Mouse (Mus musculus) intestine, postnatal 0 days (tissue): ENCODE measurements around the gene Fermt2. TPM values are rescaled to one million over a fixed set of nuclear protein-coding genes. Genes with fewer than 3 reads are reported as not detected.

Experiments used
- ATAC-seq: fragments of 200-750 bp; cut with Nextera tagmentation; 2 replicates; pipeline ENCODE4 v1.8.0; 2017; ENCODE audit warnings: mild to moderate bottlenecking, moderate TSS enrichment, moderate library complexity
- H3K27ac ChIP-seq: fragments of 300-500 bp; sonication (generic); 2 replicates; pipeline ENCODE4 v1.5.1; 2014; ENCODE audit warnings: mild to moderate bottlenecking, low read depth, low read length, moderate library complexity
- H3K27me3 ChIP-seq: fragments of 300-500 bp; sonication (generic); replicated peaks from 2 replicates; pipeline ENCODE4 v1.6.1; 2014; ENCODE audit warnings: low read length, mixed read lengths; ENCODE audit not compliant: control insufficient read depth, insufficient read depth
- H3K36me3 ChIP-seq: fragments of 300-500 bp; sonication (generic); 2 replicates; pipeline ENCODE4 v1.6.1; 2014; ENCODE audit warnings: mild to moderate bottlenecking, moderate library complexity; ENCODE audit not compliant: control insufficient read depth, insufficient read depth
- H3K4me1 ChIP-seq: fragments of 300-500 bp; sonication (generic); replicated peaks from 2 replicates; pipeline ENCODE4 v1.6.1; 2014; ENCODE audit warnings: antibody characterized with exemption, low read length, mixed read lengths; ENCODE audit not compliant: control insufficient read depth, insufficient read depth
- H3K4me2 ChIP-seq: fragments of 300-500 bp; sonication (generic); replicated peaks from 2 replicates; pipeline ENCODE4 v1.6.1; 2014; ENCODE audit warnings: low read depth, mild to moderate bottlenecking, moderate library complexity
- H3K4me3 ChIP-seq: fragments of 300-500 bp; sonication (generic); 2 replicates; pipeline ENCODE4 v1.5.1; 2014; ENCODE audit warnings: low read depth, low read length
- H3K9ac ChIP-seq: fragments of 300-500 bp; sonication (generic); 2 replicates; pipeline ENCODE4 v1.6.1; 2014; ENCODE audit warnings: mild to moderate bottlenecking, low read depth, low read length
- H3K9me3 ChIP-seq: fragments of 300-500 bp; sonication (generic); 2 replicates; pipeline ENCODE4 v1.6.1; 2016; ENCODE audit warnings: mixed run types; ENCODE audit not compliant: control insufficient read depth
- CTCF ChIP-seq: sonication (generic); IDR thresholded peaks from 2 replicates; pipeline ENCODE4 v1.5.1; 2016; ENCODE audit warnings: low read depth, mild to moderate bottlenecking, control low read depth, antibody characterized with exemption, moderate library complexity
- WGBS: fragments of 180-500 bp; shearing (Covaris S2); extraction: QIAGEN DNeasy Blood & Tissue Kit; methylation state at CpG from one replicate; pipeline ENCODE4 v1.1.7; 2014; 5-methylcytosine and 5-hydroxymethylcytosine counted together
- polyA plus RNA-seq: library from polyadenylated mRNA; unstranded; fragments of >200 nt; fragmentation: Nextera tagmentation; extraction: Ambion mirVana; gene quantifications from 2 replicates; pipeline ENCODE4 v1.2.1, GENCODE M21; 2015

Gene Fermt2
- polyA plus RNA-seq, 1 experiment from 2014 or later: 138 TPM

- Histone ChIP-seq H3K4me2 (no peak overlapping the region), H3K4me1 (no peaks in the 10 kb centered on the region), H3K9ac (no peak overlapping the region), H3K36me3 (no peaks in the 10 kb centered on the region), H3K9me3 (no peaks in the 10 kb centered on the region), H3K27me3 (no peaks in the 10 kb centered on the region), H3K4me3 (no peak overlapping the region), H3K27ac (no peak overlapping the region)
- ATAC-seq: no peak
- peak; percentile 63 for TF ChIP-seq CTCF
- WGBS: 79% methylated on average over 3 of the region's 3 CpGs
Observed at GRCm38 (mm10) chr14:45548118-45548517, 18.2 kb upstream of the Fermt2 start.

GRCm38 (mm10) chr14:45544905-45545304 is 15.0 kb upstream of the Fermt2 start:
- H3K4me3 ChIP-seq: no peak overlapping the region
- H3K27me3 ChIP-seq: no peaks in the 10 kb centered on the region
- WGBS: 82% methylated on average over 7 of the region's 7 CpGs
- H3K27ac ChIP-seq: no peak overlapping the region
- no peak overlapping the region for H3K9ac ChIP-seq
- no peak for TF ChIP-seq CTCF
- no peaks in the 10 kb centered on the region for H3K9me3 ChIP-seq
- H3K36me3 ChIP-seq: no peaks in the 10 kb centered on the region
- no peak overlapping the region for H3K4me2 ChIP-seq
- no peak for ATAC-seq
- no peaks in the 10 kb centered on the region for H3K4me1 ChIP-seq

- H3K9me3 ChIP-seq: no peaks in the 10 kb centered on the region
- H3K4me3 ChIP-seq: no peak overlapping the region
- no peak overlapping the region for H3K4me2 ChIP-seq
- ATAC-seq: no peak
- H3K9ac ChIP-seq: no peak overlapping the region
- no peaks in the 10 kb centered on the region for H3K36me3 ChIP-seq
- H3K27me3 ChIP-seq: no peaks in the 10 kb centered on the region
- no peak for TF ChIP-seq CTCF
- H3K4me1 ChIP-seq: no peaks in the 10 kb centered on the region
- WGBS: 62% methylated on average over 5 of the region's 6 CpGs
- no peak overlapping the region for H3K27ac ChIP-seq
Observed at GRCm38 (mm10) chr14:45544026-45544425, 14.1 kb upstream of the Fermt2 start.

GRCm38 (mm10) chr14:45539659-45540468 is 9.9 kb upstream of the Fermt2 start:
- H3K4me1 ChIP-seq: no peaks in the 10 kb centered on the region
- peak overlapping the region; percentile 35; the same call in 1 of the 2 replicates for H3K27ac ChIP-seq
- H3K27me3 ChIP-seq: no peaks in the 10 kb centered on the region
- WGBS: 34% methylated on average over 12 of the region's 12 CpGs
- no peaks in the 10 kb centered on the region for H3K36me3 ChIP-seq
- H3K9me3 ChIP-seq: no peaks in the 10 kb centered on the region
- H3K4me2 ChIP-seq: no peak overlapping the region
- peak; percentile 91 for TF ChIP-seq CTCF
- ATAC-seq: peak; percentile 36; the same call in 1 of the 2 replicates
- H3K9ac ChIP-seq: no peak overlapping the region
- H3K4me3 ChIP-seq: no peak overlapping the region

- peak overlapping the region; percentile 87 for H3K9ac ChIP-seq
- H3K4me1 ChIP-seq: no peaks in the 10 kb centered on the region
- no peaks in the 10 kb centered on the region; the same call in 1 of the 2 replicates for H3K36me3 ChIP-seq
- H3K4me2 ChIP-seq: peak overlapping the region; percentile 84
- no peak; the same call in none of the 2 replicates for ATAC-seq
- peak overlapping the region; percentile 75 for H3K4me3 ChIP-seq
- H3K27me3 ChIP-seq: 0 out of 2 replicates have a peak, but pooled peaks cover 5% of the 10 kb centered on the region
- H3K9me3 ChIP-seq: no peaks in the 10 kb centered on the region
- 2% methylated on average over 37 of the region's 37 CpGs for WGBS
- H3K27ac ChIP-seq: peak overlapping the region; percentile 94
- TF ChIP-seq CTCF: no peak
Observed at GRCm38 (mm10) chr14:45530364-45531345, 737 bp upstream of the Fermt2 start.

GRCm38 (mm10) chr14:45528861-45529260 is 1.1 kb downstream of the Fermt2 start:
- no peak for TF ChIP-seq CTCF
- peak overlapping the region; percentile 87; the same call in 1 of the 2 replicates for H3K9ac ChIP-seq
- 2% methylated on average over 13 of the region's 13 CpGs for WGBS
- H3K4me1 ChIP-seq: no peaks in the 10 kb centered on the region
- H3K9me3 ChIP-seq: no peaks in the 10 kb centered on the region
- H3K4me3 ChIP-seq: peak overlapping the region; percentile 75
- H3K36me3 ChIP-seq: no peaks in the 10 kb centered on the region; the same call in 1 of the 2 replicates
- no peak for ATAC-seq
- H3K4me2 ChIP-seq: peak overlapping the region; percentile 84
- 0 out of 2 replicates have a peak, but pooled peaks cover 5% of the 10 kb centered on the region for H3K27me3 ChIP-seq
- peak overlapping the region; percentile 94; the same call in 1 of the 2 replicates for H3K27ac ChIP-seq
